Comparison of ENCODE assay signal across 12 mouse cellular contexts in the genomic region with DNA sequence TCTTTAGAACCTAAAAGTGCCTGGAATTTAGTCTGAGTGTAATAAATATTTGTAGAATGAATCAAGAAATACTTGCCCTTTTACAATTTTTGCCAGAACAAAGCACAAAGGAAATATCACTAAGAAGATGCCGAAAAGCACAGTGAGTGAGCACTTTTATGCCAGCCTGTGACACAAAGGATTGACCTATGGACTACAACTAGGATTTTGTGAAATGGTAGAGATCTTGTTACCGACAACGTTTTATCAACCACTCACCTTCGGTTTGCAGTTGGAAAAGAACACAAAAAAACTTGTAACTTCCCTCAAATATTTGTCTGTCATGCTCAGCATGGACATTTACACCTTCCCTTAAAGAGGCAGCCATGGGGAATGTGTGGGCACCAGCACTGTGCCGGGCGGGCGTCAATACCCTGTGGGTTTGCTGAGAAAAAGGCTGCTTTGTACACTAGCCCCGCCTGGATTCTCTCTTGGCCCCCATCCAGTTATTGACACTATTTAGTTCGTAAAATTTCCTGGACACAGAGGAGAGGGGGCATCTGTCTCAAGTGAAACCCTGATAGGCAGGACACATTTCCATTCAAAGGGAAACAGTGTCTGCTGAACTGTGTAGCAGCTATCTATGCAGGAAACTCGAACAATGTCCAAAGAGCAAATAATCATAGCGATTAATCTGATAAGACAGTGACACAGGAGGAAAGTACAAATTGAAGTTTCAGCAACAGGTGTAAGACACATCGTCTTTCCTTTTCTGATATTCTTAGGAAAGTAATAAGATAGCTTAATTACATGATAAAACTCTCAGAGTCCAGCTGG.
DNase-seq lines count a peak whose midpoint lies in the region; ATAC-seq and TF ChIP-seq lines count a peak whose summit lies in the region.
"Had no signal": no experiment of that assay in that cellular context is flagged by ENCODE, and none has a peak within 500 bp of the region (broad histone marks: within the 10 kb centered on the region; RNA-seq: fewer than 3 reads in every experiment).

No protein-coding gene starts in this region.

- H3K27me3 ChIP-seq in forebrain, embryonic 15.5 days = no peaks in the 10 kb centered on the region
- H3K27me3 ChIP-seq in forebrain, embryonic 12.5 days = no peaks in the 10 kb centered on the region
- no peaks in the 10 kb centered on the region for H3K27me3 ChIP-seq in liver, embryonic 14.5 days (ENCODE audit: control insufficient read depth, insufficient read depth, low read length)
- no peaks in the 10 kb centered on the region for H3K27me3 ChIP-seq in intestine, postnatal 0 days (replicated peaks; ENCODE audit: control insufficient read depth, insufficient read depth, low read length)
- H3K27me3 ChIP-seq: heart, embryonic 15.5 days; hindbrain, embryonic 13.5 days had no signal

- no peaks in the 10 kb centered on the region for H3K36me3 ChIP-seq in forebrain, embryonic 15.5 days
- no peaks in the 10 kb centered on the region for H3K36me3 ChIP-seq in forebrain, embryonic 12.5 days (replicated peaks)
- H3K36me3 ChIP-seq in liver, embryonic 14.5 days (replicated peaks; ENCODE audit: control insufficient read depth, insufficient read depth, low read depth) = no peaks in the 10 kb centered on the region
- no peaks in the 10 kb centered on the region for H3K36me3 ChIP-seq in intestine, postnatal 0 days (ENCODE audit: control insufficient read depth, insufficient read depth)
- H3K36me3 ChIP-seq: heart, embryonic 15.5 days; hindbrain, embryonic 13.5 days had no signal

- no peak overlapping the region for H3K4me2 ChIP-seq in forebrain, embryonic 15.5 days (replicated peaks)
- H3K4me2 ChIP-seq in forebrain, embryonic 12.5 days = no peak overlapping the region
- H3K4me2 ChIP-seq in liver, embryonic 14.5 days (ENCODE audit: low read depth) = peak overlapping the region; percentile 22; the same call in 1 of the 2 replicates
- H3K4me2 ChIP-seq in intestine, postnatal 0 days (replicated peaks; ENCODE audit: low read depth) = peak overlapping the region; percentile 55
- H3K4me2 ChIP-seq: heart, embryonic 15.5 days; hindbrain, embryonic 13.5 days had no signal

- TF ChIP-seq CTCF in liver, embryonic 14.5 days (IDR thresholded peaks at IDR 0.05; ENCODE audit: low read depth) = no peak
- no peak for TF ChIP-seq CTCF in intestine, postnatal 0 days (IDR thresholded peaks at IDR 0.05; ENCODE audit: low read depth)

- 60% methylated on average over 12 of the region's 12 CpGs for WGBS in forebrain, embryonic 15.5 days
- WGBS in forebrain, embryonic 12.5 days = 74% methylated on average over 12 of the region's 12 CpGs
- 53% methylated on average over 12 of the region's 12 CpGs for WGBS in liver, embryonic 14.5 days (ENCODE audit: insufficient replicate concordance)
- WGBS in intestine, postnatal 0 days = 27% methylated on average over 12 of the region's 12 CpGs

- H3K4me1 ChIP-seq in forebrain, embryonic 15.5 days = no peaks in the 10 kb centered on the region
- 0 out of 2 replicates have a peak, but pooled peaks cover 3% of the 10 kb centered on the region for H3K4me1 ChIP-seq in forebrain, embryonic 12.5 days
- H3K4me1 ChIP-seq in liver, embryonic 14.5 days (replicated peaks; ENCODE audit: control insufficient read depth in 2 of 2, insufficient read depth in 2 of 2, low read length in 1 of 2) = no peaks in the 10 kb centered on the region
- no peaks in the 10 kb centered on the region for H3K4me1 ChIP-seq in intestine, postnatal 0 days (replicated peaks; ENCODE audit: control insufficient read depth, insufficient read depth, low read length)
- H3K4me1 ChIP-seq: heart, embryonic 15.5 days had no signal

- H3K27ac ChIP-seq in forebrain, embryonic 15.5 days (replicated peaks) = no peak overlapping the region
- no peak overlapping the region for H3K27ac ChIP-seq in forebrain, embryonic 12.5 days
- no peak overlapping the region for H3K27ac ChIP-seq in liver, embryonic 14.5 days
- H3K27ac ChIP-seq in intestine, postnatal 0 days (ENCODE audit: low read depth, low read length) = peak overlapping the region; percentile 88
- H3K27ac ChIP-seq: heart, embryonic 15.5 days; hindbrain, embryonic 13.5 days had no signal

- 0 out of 2 replicates have a peak, but pooled peaks have one; percentile 41 for ATAC-seq in forebrain, embryonic 15.5 days (replicated peaks)
- no peak for ATAC-seq in forebrain, embryonic 12.5 days (ENCODE audit: low FRiP score)
- no peak for ATAC-seq in liver, embryonic 14.5 days (ENCODE audit: insufficient read depth)
- ATAC-seq in intestine, postnatal 0 days = peak; percentile 90
- no peak for ATAC-seq in monocyte, adult 5-6 weeks (replicated peaks; ENCODE audit: insufficient number of reproducible peaks, low FRiP score, low TSS enrichment, poor library complexity, severe bottlenecking)

- no peak overlapping the region for H3K9ac ChIP-seq in forebrain, embryonic 15.5 days (replicated peaks)
- no peak overlapping the region for H3K9ac ChIP-seq in forebrain, embryonic 12.5 days
- no peak overlapping the region for H3K9ac ChIP-seq in liver, embryonic 14.5 days (replicated peaks)
- H3K9ac ChIP-seq in intestine, postnatal 0 days (ENCODE audit: low read depth, low read length) = no peak overlapping the region
- H3K9ac ChIP-seq: heart, embryonic 15.5 days; hindbrain, embryonic 13.5 days had no signal

- no peak overlapping the region for H3K4me3 ChIP-seq in forebrain, embryonic 15.5 days
- H3K4me3 ChIP-seq in forebrain, embryonic 12.5 days (replicated peaks) = no peak overlapping the region
- no peak overlapping the region for H3K4me3 ChIP-seq in liver, embryonic 14.5 days (ENCODE audit: insufficient read depth in 1 of 2, low read depth in 2 of 2, low read length in 2 of 2)
- 0 out of 2 replicates have a peak overlapping the region, but pooled peaks have one; percentile 16 for H3K4me3 ChIP-seq in intestine, postnatal 0 days (ENCODE audit: low read depth, low read length)
- H3K4me3 ChIP-seq: heart, embryonic 15.5 days; hindbrain, embryonic 13.5 days had no signal

- no peak for TF ChIP-seq EP300 in liver, embryonic 14.5 days (IDR thresholded peaks at IDR 0.05; ENCODE audit: low read depth)

- no peaks in the 10 kb centered on the region for H3K9me3 ChIP-seq in forebrain, embryonic 15.5 days
- no peaks in the 10 kb centered on the region for H3K9me3 ChIP-seq in forebrain, embryonic 12.5 days
- no peaks in the 10 kb centered on the region for H3K9me3 ChIP-seq in liver, embryonic 14.5 days (ENCODE audit: control insufficient read depth, low read length)
- no peaks in the 10 kb centered on the region for H3K9me3 ChIP-seq in intestine, postnatal 0 days (ENCODE audit: control insufficient read depth)
- H3K9me3 ChIP-seq: heart, embryonic 15.5 days; hindbrain, embryonic 13.5 days had no signal

- no peak for DNase-seq in liver, embryonic 14.5 days (ENCODE audit: low read depth in 3 of 3, low spot score in 3 of 3)
- no peak for DNase-seq in liver
- peak; percentile 16 for DNase-seq in brain, adult 2 months (ENCODE audit: low read depth, low spot score)
- DNase-seq in adrenal gland, postnatal 14 days = no peak
- DNase-seq: cerebellum, adult 11-12 months; layer of hippocampus, postnatal 36 days had no signal

Comparison
In these comparisons a context has a peak if more than half of its experiments do, and no peak if none do; other contexts are left out.
1. ATAC-seq: peak in forebrain, embryonic 15.5 days (single experiment) and intestine, postnatal 0 days (single experiment); none in forebrain, embryonic 12.5 days (single experiment), liver, embryonic 14.5 days (single experiment) and monocyte, adult 5-6 weeks (single experiment).
2. H3K4me2 ChIP-seq: peak in liver, embryonic 14.5 days (single experiment) and intestine, postnatal 0 days (single experiment); none in forebrain, embryonic 15.5 days (single experiment) and forebrain, embryonic 12.5 days (single experiment).